Mouse (Mus musculus): Measurements from ENCODE around the gene Kras. TPM values are rescaled to one million over a fixed set of nuclear protein-coding genes. Genes with fewer than 3 reads are reported as not detected.

The Kras gene
- polyA plus RNA-seq, 1 experiment = 101 TPM

DNA sequence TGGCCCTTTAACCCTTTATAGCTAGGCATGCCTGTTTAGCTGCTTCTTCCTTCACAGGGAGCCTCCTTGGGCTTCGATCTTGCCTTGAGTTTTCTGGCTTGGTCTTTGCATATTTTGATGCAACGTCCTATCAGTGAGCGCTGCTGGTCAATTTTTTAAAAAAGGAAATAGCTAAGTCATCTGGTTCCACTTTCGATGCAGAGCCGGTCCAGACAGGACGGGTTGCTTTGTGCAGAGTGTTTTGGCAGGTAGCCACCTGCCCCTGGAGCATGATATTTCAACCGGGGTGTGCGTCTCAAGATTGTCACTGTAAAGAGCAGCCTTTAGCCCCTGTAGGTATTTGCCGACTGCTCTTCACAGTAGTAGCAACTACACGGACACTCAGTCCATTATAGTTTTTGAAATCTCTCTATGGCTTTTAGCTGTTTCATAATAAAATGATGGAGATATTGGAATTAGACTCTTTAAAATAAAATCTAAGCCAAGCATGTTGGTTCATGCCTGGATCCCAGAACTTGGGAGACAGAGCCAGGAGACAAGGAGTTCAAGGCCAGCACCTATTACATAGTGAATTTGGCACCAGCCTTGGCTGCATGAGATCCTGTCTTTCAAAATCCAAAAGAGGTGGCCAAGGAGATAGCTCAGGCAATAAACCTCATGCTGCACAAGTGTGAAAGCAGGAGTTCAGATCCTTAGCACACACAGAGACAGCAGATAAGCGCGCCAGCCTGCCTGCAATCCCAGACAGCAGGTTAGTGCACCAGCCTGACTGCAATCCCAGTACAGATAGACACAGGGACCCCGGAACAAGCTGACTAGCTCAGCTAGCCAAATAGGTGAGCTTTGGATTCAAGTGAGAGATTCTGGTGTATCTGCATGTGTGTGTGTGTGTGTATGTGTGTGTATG is 41.6 kb upstream of the Kras start:
- H3K27ac ChIP-seq (ENCODE audit: insufficient read depth, low read length) = no peak overlapping the region
- no peaks in the 10 kb centered on the region for H3K27me3 ChIP-seq (ENCODE audit: control insufficient read depth, insufficient read depth, low read length, poor library complexity, severe bottlenecking)
- H3K36me3 ChIP-seq (ENCODE audit: control insufficient read depth, insufficient read depth, low read length, poor library complexity, severe bottlenecking) = no peaks in the 10 kb centered on the region
- H3K9ac ChIP-seq (ENCODE audit: low read depth, poor library complexity, severe bottlenecking) = no peak overlapping the region
- H3K9me3 ChIP-seq (replicated peaks; ENCODE audit: control insufficient read depth, insufficient read depth, low read length, poor library complexity, severe bottlenecking) = no peaks in the 10 kb centered on the region
- H3K4me1 ChIP-seq (ENCODE audit: control insufficient read depth, insufficient read depth, low read length) = no peaks in the 10 kb centered on the region
- TF ChIP-seq EP300 (IDR thresholded peaks at IDR 0.05; ENCODE audit: insufficient read depth, low read depth, low read length) = no peak
- TF ChIP-seq POLR2A (IDR thresholded peaks at IDR 0.05; ENCODE audit: insufficient read depth, low read length) = no peak
- TF ChIP-seq CTCF (IDR thresholded peaks at IDR 0.05; ENCODE audit: low read depth, low read length) = no peak
- H3K4me3 ChIP-seq (ENCODE audit: low read depth, low read length) = no peak overlapping the region

DNA sequence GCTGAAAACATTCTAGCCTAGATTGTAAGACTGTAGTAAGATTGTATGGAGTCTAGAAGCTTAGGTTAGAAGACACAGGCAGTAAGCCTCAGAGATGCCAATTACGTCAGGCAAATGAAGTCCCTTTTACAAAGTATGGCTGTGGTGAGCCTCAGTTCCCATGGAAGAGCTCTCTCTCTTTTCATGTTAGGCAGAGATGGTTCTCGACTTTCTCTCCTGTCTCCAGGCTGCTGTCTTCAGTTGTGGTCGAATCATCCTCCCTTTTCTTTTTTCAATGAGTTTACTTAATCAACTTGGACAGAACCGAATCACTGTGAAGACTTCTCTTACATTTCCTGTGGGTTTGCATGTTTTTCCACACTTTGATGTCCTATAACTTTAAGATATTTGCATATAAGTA is 35.6 kb upstream of the Kras start:
- Histone ChIP-seq H3K4me3 (ENCODE audit: low read depth, low read length) (no peak overlapping the region), H3K27ac (ENCODE audit: insufficient read depth, low read length) (no peak overlapping the region), H3K9ac (ENCODE audit: low read depth, poor library complexity, severe bottlenecking) (no peak overlapping the region), H3K36me3 (ENCODE audit: control insufficient read depth, insufficient read depth, low read length, poor library complexity, severe bottlenecking) (no peaks in the 10 kb centered on the region), H3K4me1 (ENCODE audit: control insufficient read depth, insufficient read depth, low read length) (no peaks in the 10 kb centered on the region), H3K9me3 (replicated peaks; ENCODE audit: control insufficient read depth, insufficient read depth, low read length, poor library complexity, severe bottlenecking) (no peaks in the 10 kb centered on the region; the same call in 1 of the 2 replicates), H3K27me3 (ENCODE audit: control insufficient read depth, insufficient read depth, low read length, poor library complexity, severe bottlenecking) (no peaks in the 10 kb centered on the region)
- TF ChIP-seq EP300 (IDR thresholded peaks at IDR 0.05; ENCODE audit: insufficient read depth, low read depth, low read length) = no peak

DNA sequence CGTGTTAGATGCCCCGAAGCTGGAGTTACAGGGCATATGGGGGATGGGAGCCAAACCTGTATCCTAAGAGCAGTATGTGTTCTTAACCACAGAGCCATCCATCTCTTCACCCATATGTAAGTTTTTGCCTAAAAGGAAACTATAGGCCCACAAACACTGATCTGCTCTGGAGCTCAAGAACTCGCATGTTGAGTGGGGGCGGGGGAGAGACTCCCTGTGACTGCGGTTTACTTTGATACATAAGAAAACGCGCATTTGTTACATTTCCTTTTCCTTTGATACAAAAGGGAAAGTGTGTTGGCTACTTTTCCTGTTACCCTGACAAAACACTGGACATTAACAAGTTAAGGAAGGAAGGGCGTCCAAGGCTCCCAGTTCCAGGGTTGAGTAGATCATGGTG is 34.2 kb upstream of the Kras start:
- Histone ChIP-seq H3K36me3 (ENCODE audit: control insufficient read depth, insufficient read depth, low read length, poor library complexity, severe bottlenecking) (no peaks in the 10 kb centered on the region), H3K27me3 (ENCODE audit: control insufficient read depth, insufficient read depth, low read length, poor library complexity, severe bottlenecking) (no peaks in the 10 kb centered on the region), H3K4me3 (ENCODE audit: low read depth, low read length) (no peak overlapping the region), H3K27ac (ENCODE audit: insufficient read depth, low read length) (no peak overlapping the region), H3K4me1 (ENCODE audit: control insufficient read depth, insufficient read depth, low read length) (peaks cover 5% of the 10 kb centered on the region), H3K9me3 (replicated peaks; ENCODE audit: control insufficient read depth, insufficient read depth, low read length, poor library complexity, severe bottlenecking) (no peaks in the 10 kb centered on the region; the same call in 1 of the 2 replicates), H3K9ac (ENCODE audit: low read depth, poor library complexity, severe bottlenecking) (no peak overlapping the region)
- no peak for TF ChIP-seq EP300 (IDR thresholded peaks at IDR 0.05; ENCODE audit: insufficient read depth, low read depth, low read length)
- TF ChIP-seq POLR2A (IDR thresholded peaks at IDR 0.05; ENCODE audit: insufficient read depth, low read length) = no peak
- no peak for TF ChIP-seq CTCF (IDR thresholded peaks at IDR 0.05; ENCODE audit: low read depth, low read length)

DNA sequence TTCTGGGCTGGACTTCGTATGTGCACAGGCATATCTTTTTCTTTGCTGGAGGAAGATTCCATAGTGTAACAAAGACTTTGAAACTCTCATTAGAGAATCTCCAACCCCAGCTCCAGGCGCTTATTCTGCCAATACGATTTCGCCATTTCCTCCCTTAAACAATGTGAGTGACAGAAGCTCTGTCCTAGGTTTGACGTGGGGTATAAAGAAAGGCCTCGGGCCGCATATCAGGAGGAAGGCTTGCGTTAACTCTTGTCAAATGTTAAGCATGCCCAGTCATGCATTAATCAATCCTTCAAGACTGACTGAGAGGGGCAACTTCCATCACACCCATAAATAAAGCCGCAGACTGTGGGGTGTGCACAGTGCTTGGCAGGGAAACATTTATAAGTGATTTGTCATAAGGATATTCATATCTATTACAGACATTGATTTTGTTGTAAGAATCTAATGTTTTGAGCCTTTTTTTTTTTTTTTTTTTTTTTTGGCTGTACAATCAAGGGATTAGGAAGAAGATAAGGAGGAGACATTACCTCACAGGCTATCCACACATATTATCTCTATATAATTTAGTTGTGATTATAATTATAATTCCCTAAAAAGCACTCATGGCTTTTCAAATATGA is 27.2 kb upstream of the Kras start:
- Histone ChIP-seq H3K9me3 (replicated peaks; ENCODE audit: control insufficient read depth, insufficient read depth, low read length, poor library complexity, severe bottlenecking) (no peaks in the 10 kb centered on the region), H3K36me3 (ENCODE audit: control insufficient read depth, insufficient read depth, low read length, poor library complexity, severe bottlenecking) (no peaks in the 10 kb centered on the region), H3K4me3 (ENCODE audit: low read depth, low read length) (no peak overlapping the region), H3K4me1 (ENCODE audit: control insufficient read depth, insufficient read depth, low read length) (peaks cover 21% of the 10 kb centered on the region), H3K27ac (ENCODE audit: insufficient read depth, low read length) (peak overlapping the region; percentile 97), H3K27me3 (ENCODE audit: control insufficient read depth, insufficient read depth, low read length, poor library complexity, severe bottlenecking) (no peaks in the 10 kb centered on the region), H3K9ac (ENCODE audit: low read depth, poor library complexity, severe bottlenecking) (0 out of 2 replicates have a peak overlapping the region, but pooled peaks have one; percentile 30)
- TF ChIP-seq CTCF (IDR thresholded peaks at IDR 0.05; ENCODE audit: low read depth, low read length) (no peak), EP300 (IDR thresholded peaks at IDR 0.05; ENCODE audit: insufficient read depth, low read depth, low read length) (no peak), POLR2A (IDR thresholded peaks at IDR 0.05; ENCODE audit: insufficient read depth, low read length) (no peak)

DNA sequence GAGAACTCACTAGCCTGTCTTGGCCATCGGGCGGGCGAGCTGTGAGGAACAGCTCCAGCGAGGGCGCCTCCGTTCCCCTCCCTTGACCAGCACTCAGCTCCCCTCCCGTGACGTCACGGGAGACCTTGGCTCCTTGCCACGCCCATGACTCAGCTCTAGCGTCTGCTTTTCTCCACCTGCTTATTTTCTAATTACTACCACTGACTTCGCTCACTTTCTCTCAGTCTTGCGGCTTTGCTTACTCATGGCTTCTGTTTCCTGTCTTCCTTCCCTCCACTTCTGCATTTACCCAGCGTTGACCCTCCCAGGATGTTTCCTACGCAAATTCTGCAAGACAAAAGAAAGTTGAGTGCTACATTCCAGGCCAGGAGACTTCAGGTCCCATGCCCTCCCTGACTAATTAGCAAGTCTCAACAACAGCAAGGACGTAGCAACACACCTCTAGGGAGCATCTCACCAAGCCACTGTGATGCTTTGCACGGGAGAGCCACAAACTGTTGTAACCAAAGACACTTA is 26.3 kb upstream of the Kras start:
- H3K4me3 ChIP-seq (ENCODE audit: low read depth, low read length) = peak overlapping the region; percentile 4
- no peaks in the 10 kb centered on the region for H3K27me3 ChIP-seq (ENCODE audit: control insufficient read depth, insufficient read depth, low read length, poor library complexity, severe bottlenecking)
- H3K27ac ChIP-seq (ENCODE audit: insufficient read depth, low read length) = peak overlapping the region; percentile 97
- TF ChIP-seq POLR2A (IDR thresholded peaks at IDR 0.05; ENCODE audit: insufficient read depth, low read length) (no peak), EP300 (IDR thresholded peaks at IDR 0.05; ENCODE audit: insufficient read depth, low read depth, low read length) (peak; percentile 99)
- H3K9me3 ChIP-seq (replicated peaks; ENCODE audit: control insufficient read depth, insufficient read depth, low read length, poor library complexity, severe bottlenecking) = no peaks in the 10 kb centered on the region
- H3K36me3 ChIP-seq (ENCODE audit: control insufficient read depth, insufficient read depth, low read length, poor library complexity, severe bottlenecking) = no peaks in the 10 kb centered on the region
- H3K9ac ChIP-seq (ENCODE audit: low read depth, poor library complexity, severe bottlenecking) = peak overlapping the region; percentile 17; the same call in 1 of the 2 replicates
- peaks cover 21% of the 10 kb centered on the region for H3K4me1 ChIP-seq (ENCODE audit: control insufficient read depth, insufficient read depth, low read length)

Measured in ES-Bruce4 (cell line).